Mouse (Mus musculus) v-Abl transformed pro-B cells (cell line): Measurements from ENCODE around the gene Arl13b.

Source experiments
- in situ Hi-C, 2 experiments: fragments of 400-800 bp; cut with MboI; formaldehyde crosslinking; loops; one replicate each; pipeline ENCODE4 v1.15.1; 2025; ENCODE audit not compliant: unreplicated experiment in 2 of 2

The Arl13b gene

GRCm38 (mm10) chr16:62745875-62746274 is 101.0 kb downstream of the Arl13b start:
- in situ Hi-C loops = no loop called here
